Mouse (Mus musculus) WW6 (cell line): Measurements from ENCODE around the gene Fundc1.
"Not testable (repeated sequence)": the region's sequence is repeated elsewhere in the genome, so short reads cannot be mapped to it uniquely, and the experiment has no call there.

Experiments
- DNase-seq: peaks from one replicate; pipeline ENCODE4 v3.0.0-alpha.2; 2013; ENCODE audit warnings: low read depth, low spot score

The Fundc1 gene

DNA sequence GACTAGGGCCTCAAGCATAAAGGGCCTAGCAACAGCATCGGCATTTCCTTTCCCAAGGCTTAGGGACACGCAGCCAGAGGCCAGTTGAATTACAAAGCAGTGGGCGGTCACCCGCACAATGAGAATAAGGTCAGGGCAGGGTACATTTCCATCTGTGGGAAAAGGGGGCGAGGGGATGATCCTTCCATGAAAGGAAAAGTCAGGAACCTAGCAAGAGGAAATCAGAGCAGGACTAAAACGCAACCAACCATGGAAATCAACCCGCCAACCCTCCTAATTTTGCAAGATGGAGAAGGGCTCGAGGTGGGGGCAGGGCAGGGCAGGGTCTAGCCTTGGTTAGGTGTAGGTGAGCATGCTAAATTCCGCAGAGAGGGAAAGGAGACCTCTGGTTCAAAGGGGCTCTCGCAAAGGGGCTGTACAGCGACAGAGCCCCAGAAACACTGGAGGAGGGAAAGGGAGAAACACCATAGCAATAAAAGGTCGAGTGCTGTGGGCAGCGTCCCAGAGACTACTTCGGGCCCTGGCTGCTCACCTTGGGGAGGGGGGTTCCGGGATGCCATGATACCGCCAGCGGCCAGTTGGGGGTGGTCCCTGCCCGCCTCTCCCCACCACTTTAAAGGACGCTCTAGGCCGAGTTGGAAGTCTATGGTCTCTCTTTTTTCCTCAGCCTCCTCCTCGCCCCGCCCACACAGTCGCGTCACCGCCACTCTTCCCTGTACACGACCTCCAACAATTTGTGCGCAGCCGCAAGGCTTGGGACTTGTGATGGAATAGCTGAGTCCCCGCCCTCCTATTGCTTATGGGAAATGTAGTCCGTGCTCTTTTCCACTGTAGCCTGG lies at the start of gene Fundc1:
TSS of gene Fundc1 (minus strand) at position 705 of the 839 bp plus-strand sequence.
- DNase-seq = peak; percentile 69

DNA sequence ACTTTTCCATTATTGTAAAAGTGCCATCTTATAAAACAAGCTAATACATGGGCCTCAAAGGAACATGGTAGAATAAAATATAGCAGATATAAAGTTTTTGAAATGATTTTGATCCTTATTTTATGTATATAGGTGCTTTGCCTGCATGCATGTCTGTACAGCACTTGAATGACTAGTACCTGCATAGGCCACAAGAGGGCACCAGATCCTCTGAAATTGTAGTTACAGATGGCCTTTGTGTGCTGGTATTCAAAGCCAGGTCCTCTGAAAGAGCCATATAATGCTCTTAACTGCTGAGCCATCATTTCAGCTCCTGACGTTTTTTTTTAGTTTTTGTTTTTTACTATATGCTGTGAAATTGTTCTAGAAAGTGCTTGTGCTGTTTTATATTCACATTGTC lies 39.1 kb upstream of the Fundc1 start:
- DNase-seq = no peak

DNA sequence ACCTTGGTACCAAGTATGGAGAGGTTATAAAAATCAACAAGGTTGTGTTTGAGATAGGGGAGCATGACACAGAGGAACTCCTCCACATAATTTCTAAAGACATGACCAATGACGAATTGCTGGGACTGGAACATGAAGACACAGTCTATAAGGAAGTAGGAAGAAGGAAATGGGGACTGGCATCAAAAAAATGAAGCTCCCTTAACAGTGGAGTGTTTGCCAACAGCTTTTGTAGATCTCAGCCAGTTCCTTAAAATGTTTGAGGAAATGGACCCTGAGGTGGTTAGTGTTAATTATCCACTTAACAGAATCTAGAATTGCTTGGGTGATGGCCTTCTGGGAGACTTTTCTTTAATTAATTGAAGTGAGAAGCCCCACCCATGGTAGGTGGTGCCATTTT lies 36.6 kb upstream of the Fundc1 start:
- DNase-seq = no peak

DNA sequence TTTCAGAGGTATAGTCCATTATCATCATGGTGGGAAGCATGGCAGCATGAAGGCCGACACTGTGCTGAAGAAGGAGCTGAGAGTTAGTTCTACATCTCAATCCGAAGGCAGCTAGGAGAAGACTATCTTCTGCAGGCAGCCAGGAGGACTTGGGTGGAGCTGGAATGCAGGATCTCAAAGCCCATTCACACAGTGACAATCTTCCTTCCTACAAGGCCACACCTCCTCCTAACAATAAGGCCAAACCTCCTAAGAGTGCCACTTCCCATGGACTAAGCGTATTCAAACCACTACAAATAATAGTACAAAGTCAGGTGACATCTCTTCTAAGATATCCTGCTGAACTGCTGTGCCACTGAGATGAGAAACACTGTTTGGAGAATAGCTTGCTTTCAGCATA lies 35.5 kb upstream of the Fundc1 start:
- DNase-seq = no peak

DNA sequence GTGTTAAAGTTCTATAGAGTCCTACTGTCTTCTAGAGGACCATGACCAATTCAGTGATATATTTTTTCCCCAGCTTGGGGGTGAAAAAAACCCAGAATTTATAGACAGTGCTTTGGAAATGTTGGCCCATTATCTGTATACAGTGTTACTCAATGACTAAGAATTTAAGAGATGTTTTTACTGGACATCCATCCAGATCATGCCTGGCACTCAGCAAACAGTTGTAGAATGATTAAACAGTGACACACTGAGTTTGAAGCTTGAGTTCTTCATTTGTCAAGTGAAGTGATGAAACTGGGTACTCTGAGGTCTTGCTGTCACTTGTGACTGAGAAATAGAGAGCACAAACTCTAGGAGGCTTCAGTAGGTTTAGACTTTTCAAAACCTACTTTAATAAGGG lies 21.2 kb upstream of the Fundc1 start:
- no peak for DNase-seq

DNA sequence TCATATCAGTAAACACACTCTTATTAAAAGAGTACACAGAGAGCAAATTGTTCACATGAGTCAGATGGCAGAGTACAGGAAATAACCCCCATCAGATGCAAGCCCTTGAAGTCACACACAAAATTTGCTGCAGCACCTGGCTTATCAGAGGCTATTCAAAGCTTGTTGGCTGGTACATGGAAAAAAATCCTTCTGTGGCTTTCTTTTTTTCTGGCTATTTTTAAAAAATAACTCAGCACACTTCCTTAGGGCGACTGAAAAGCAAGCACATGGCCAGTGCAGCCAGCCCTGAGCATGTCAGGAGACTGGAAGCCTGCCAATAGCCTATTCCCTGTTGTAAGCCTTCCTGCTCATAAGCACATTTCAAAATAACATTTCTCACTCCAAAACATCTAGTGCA lies 18.6 kb upstream of the Fundc1 start:
- no peak for DNase-seq

DNA sequence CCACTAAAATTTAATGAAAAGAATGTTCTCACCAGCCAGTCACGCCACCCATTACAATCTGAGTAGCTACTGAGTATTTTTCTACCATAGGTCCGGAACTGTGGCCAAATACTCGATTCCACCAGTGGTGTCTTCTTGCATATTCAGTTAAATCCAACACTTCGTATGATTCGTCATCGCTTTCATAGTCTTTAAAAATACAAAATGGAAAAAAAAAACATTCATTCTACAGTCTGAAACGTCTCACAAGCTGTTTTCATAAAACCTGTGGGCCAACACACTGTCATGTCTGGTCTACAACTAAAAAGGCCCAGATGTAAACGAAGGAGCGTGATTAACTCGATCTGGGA lies 879 bp downstream of the Fundc1 start:
- no peak for DNase-seq

DNA sequence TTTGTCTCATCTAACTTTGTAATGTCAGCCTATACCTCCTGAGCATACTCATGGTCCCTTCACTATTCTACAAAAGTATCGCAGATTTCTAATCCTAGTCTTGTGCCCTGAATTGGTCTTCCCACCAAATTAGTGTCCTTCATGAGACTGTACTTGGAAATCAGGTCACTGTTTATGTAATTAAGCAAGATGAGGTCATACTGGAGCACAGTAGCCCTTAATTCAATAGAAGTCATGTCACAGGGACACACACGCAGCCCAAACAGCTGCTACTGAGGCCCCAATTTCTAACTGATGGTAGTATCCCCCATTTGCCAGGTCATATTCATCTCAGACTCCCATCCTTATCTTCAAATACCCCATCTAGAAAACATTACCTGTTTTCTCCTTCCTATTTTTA lies 3.5 kb downstream of the Fundc1 start:
- no peak for DNase-seq

DNA sequence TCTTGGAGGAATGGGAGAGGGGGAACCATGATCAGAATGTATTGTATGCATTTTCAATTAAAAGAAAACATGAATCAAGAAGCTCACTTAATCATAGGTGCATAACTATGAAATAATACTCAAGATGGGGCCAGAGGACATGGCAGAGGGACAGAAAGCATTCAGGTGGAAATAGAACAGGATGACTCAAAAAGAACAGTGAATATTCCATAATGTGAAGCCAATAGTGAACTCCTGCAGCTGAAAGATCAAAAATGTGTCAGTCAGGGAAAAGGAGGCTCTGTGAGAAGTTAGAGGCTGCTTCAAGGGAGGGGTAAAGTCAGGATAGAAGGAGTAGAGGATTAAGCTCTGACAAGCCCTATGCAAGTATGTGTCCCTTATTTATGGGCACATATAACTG lies 6.4 kb downstream of the Fundc1 start:
- DNase-seq = no peak

DNA sequence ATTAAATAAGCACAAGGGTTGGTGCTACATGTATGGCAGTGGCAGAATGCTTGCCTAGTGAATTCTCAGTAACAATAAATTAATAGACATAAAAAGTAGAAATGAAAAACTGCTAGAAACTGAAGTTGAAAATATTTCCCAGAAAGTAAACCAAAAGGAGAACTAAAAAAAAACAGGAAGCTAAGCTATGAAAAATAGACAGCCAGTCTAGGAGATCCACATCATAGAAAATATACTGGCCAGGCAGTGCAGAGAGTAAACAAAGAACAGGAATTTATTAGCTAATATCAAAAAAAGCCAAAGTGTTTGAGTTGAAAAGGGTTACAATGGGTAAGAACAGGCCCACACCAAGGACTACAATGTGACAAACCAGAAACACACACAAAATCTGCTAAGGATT lies 7.4 kb downstream of the Fundc1 start:
- DNase-seq = no peak

DNA sequence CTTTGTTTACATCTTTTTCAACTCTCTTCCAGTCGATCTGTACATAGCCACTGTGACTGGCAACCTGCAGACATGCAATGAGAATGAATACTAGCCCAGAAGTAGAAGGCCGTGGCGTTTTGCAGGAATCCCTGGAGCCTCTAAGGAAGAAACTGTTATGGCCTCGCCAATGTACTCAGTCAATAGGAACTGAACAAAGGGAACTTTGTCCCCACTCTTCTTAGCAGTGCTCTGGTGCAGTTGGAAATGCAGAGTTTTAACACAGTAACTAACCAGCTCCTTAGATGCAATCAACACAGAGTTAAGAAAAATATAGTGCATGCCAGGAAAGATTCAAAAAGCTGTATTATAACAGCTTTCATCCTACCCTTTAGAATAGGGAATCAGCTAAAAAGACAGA lies 13.4 kb downstream of the Fundc1 start:
- no peak for DNase-seq

DNA sequence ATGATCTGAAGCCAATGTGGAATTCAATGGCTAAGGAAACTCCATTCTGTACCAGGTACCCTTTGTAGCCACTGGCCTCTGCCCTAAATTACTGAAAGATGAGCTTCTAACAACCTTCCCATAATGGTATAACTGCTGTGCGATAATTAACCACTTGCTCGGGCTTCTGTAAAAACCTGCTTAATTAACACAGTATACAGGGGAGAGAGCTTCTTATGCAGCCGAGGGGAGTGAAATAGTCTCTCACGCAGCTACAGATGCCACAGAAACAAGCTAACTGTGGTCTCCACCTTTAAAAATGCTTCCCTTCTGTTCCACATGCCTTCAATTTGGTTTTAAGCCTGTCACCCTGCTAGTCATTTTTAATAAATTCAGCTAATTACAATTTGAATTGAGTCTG lies 17.6 kb downstream of the Fundc1 start:
- DNase-seq = no peak

DNA sequence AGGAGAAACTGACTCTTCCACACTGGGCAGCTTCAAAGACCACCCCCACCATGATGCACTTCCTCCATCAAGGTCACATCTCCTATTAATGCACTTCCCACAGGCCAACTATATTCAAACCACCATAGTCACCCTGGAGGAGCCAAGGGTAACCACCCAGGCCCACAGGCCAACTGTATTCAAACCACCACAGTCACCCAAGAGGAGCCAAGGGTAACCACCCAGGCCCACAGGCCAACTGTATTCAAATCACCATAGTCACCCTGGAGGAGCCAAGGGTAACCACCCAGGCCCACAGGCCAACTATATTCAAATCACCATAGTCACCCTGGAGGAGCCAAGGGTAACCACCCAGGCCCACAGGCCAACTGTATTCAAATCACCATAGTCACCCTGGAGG lies 20.5 kb downstream of the Fundc1 start:
- DNase-seq = not testable (repeated sequence)

DNA sequence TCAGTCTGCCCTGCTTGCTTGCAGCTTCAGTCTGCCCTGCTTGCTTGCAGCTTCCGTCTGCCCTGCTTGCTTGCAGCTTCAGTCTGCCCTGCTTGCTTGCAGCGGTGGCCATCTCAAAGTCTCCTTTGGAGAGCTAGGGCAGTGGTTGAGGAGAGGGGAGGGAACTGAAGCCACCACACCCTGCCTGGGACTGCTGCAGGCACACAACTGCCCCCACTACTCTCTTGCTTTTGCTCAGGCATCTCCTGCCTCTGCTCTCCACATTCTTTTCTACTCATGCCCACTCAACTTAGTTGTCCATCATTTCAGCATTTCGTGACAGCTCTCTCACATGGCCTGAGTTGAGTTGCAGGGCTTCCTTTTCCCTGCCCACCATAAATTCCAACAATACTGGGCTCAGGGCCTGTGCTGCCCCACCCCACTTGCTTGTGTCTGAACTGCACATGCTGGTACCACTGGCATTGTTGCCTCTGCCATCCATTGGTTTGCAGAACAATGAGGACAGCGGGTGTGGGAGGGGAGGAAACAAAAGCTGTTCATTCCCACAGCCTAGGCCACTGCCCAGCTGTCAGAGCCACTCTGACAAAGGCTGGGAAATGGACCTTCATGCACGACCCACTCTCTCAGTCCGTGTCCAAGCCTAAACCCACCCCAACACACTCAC lies 24.9 kb downstream of the Fundc1 start:
- DNase-seq = no peak

DNA sequence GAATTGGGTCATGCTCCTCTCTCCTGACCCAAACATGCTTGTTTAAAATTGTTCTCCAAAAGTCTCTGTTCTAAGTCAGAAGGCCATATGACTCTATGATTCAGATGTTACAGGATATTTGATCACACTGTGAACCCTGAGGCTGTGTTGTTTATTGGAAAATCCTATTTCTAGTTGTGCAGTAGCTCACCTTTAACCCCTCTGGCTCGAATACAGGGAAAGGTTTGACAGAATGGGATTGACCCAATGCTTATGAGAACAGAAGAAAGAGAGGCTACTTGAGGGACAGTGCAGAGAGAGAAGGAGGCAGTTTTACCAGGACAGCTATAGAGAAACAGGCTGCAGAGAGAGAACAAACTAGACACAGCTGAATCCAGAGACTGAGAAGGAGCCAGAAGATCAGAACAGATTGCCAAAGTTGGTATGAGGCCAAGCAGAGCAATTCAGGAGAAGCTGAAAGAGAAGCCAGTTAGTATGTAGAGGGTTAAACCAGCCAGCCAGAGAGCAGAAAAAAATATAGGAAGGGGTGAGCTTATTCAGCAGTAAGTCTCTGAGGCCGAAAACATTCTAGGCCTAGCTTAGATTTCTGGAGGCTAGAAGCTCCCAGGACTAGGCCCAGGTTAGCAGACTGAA lies 27.1 kb downstream of the Fundc1 start:
- no peak for DNase-seq

DNA sequence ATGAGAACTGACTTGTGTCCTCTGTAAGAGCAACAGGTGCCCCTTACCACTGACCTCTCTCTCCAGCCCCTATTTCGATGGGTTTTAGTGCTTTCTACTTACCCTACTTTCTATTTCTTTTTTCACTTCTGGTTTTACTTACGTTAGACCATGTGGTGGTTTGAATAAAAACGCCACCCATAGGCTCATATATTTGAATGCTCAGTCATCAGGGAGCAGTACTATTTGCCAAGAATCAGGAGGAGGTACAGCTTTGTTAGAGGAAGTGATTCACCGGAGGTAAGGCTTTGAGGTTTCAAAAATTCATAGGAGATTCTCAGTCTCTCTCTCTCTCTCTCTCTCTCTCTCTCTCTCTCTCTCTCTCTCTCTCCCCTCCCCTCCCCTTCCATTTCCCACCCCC lies 34.4 kb downstream of the Fundc1 start:
- DNase-seq = no peak

DNA sequence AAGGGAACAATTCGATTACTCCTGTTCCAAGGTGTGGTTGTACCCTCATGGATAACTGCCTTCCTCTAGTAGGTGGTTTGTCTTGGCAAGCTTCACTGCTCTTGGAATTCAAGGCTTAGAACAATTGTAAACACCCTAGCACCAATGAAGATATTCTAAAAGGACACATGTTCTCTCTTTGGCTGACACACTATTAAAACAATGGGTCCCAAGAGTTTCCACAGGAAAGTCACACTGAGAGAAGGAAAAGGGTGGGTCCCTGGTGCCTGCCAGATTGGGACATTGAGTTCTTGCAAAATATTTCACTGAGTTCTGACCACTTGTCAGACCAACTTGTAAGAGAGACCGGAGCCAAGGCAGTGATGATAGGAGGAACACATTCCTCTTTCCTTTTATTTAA lies 45.1 kb downstream of the Fundc1 start:
- no peak for DNase-seq

DNA sequence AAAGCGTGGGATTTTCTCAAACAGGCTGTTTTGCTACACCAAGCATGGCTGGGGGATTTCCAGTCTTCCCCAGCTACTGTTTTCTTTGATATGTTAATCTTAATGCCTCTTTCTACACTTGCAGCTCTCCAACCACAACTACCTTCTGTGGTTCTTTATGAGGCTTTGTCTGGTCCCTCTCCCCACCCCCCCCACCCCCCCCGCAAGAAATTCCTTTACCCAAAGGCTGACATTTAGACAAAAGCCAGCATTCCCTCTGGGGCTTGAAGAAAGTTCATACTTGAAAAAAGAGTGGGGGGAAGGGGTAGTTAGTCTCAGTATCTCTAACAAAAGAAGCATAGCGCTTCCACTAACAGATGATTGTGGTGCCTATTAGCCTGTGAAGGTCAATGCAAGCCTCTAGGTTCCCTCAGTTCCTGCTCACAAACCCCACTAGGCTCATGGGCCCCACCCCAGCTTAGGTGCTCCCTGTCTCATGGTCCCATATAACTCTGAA lies 50.9 kb downstream of the Fundc1 start:
- peak; percentile 18 for DNase-seq

DNA sequence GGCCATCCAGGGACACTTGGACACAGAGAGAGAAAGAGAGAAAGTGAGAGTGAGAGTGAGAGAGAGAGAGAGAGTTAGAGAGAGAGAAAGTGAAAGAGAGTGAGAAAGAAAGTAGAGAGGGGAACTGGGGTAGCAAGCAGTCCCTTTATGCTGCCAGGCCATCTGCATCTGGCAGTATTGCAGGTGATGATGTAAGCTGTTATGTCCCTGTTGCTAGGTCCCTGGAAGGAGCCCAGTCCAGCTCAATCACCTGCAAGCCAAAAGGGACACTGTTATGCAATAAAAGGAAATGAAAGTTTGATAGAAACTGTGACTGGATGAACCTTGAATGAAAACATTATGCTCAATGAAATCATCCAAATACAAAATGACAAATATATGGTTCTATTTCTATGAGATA lies 52.0 kb downstream of the Fundc1 start:
- no peak for DNase-seq

DNA sequence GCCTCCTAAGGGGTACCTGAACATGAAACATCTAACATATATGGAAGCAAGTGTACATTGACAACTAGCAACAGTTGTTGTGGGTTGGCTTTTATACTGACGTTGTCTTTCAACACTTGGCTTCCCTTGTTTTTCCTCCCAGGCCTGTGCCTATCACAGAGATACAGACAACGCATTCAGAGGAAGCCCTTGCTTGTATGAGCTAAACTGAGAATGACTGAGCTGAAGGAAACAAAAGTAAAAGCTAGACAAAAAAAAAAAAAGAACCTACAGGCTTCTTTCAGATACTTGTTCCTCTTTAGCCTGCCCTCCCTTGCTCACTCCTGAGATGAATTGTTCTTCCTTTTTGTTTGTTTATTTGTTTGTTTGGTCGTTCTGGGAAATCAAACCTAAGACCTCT lies 58.1 kb downstream of the Fundc1 start:
- no peak for DNase-seq

DNA sequence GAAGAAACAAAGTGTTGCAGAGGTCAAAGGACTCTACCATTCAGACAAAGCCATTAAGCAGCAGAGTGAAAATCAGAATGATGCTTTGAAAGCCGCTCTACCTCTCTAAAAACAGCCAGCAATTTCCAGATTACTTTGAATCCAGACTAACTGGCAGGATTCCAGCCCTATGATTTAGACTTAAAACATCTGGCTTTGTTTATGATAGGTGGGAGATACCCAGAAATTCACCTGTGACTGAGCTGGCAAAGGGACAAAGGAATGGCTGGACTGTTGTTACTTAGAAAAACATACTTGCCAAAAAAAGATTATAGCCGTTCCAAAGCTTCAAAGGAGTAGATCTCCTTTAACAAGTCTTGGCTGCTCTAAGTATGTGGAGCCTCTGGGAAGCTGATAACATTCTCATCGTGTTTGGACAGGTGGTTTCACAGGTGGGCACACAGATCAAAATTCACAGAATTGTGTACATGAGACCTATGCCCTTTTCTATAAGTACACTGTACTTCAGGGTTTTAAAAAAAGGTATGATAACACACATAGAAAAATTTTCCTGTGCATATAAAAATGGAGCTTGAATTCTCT lies 60.0 kb downstream of the Fundc1 start:
- DNase-seq = no peak
